Mouse (Mus musculus) layer of hippocampus, adult 11-12 months (tissue): ENCODE measurements around the gene Mpp4.

Experiments
- DNase-seq: peaks from one replicate; pipeline ENCODE4 v3.0.0; 2022; ENCODE audit warnings: low spot score

Gene Mpp4

DNA sequence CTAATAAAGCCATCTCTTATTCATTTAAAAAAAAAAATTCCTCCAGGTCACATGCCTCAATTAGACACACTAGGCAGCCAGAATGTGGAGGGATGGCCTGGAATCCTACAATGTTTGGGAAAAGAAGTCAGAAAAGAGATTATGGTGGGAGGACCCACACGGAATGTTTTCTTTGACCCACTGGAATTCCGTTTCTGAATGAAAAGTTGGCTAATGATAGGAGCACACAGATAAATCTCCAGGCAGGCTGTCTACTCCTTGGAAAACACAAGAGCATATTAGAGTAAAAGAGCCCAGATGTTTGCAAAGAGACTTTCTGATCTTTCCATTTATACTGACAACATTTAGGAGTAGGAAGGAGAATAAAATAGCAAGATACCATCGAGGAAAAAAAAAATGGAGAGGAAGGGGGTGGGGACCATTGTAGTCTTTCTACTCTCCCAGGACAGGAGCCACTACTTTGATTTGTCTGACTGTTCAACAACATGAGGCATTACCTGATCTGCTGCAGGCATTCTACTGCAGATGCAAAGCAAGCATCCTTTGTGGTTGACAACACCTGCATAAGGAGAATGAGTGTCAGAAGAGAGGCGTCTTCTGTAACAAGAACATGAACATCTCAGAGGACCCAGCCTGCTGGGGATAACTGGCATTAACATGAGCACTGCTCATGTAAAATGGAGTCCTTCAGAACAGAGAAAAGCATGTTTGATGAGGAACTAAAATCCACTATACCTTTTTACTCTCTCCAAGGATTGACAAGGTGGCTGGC lies 4.7 kb upstream of the Mpp4 start:
- DNase-seq = no peak

- no peak for DNase-seq
Measured at GRCm38 (mm10) chr1:59166232-59166905, 3.2 kb upstream of the Mpp4 start.

DNA sequence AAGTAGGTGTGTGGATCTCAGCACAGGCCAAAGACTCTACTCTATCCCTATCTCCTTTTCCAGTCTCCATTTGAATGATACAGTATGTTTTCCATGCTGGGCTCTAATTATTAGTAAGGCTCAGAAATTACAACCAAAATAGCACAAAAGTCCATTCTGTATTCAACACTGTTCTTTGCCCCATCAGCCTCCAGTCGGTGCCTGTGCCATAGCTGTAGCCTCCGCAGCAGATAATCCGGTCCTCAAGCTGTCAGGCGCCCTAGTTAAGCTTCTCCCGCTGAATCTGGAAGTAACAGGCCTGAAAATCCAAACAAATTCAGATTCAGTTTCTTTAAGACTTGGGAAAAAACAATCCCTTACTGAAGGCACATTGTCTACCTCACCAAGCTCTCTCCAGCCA lies 729 bp upstream of the Mpp4 start:
- no peak for DNase-seq

DNA sequence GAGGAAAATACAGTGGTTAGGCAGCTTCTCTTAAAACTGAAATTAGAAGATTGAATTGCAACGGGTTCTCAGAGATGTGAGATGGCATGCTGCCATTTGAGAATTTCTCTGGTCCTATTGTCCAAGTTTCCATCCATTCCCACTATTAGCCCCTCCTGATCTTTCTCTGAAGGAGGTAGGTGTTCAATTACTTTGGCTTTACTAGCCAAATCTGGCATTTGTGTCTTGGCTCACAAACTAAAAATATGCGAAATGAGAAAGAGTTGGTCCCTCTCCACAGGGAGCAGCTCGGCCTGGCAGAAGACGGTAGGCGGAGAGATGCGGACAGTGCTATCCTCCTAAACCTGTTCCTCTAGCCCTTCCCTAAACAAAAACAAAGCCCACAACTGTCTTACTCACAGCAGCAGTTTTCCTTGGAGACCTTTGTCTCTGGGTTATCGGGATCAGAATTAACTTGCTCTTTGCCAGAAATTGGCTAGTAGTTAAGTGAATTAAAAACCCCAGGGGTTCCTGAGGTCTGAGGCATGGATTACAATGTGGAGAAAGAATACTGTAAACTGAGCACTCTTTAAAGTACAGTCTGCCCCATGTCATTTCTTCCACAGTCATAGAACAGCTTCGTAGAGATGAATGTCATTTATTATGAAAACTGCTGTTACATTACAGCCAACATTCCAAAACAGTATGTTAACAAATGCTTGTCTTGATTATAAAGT lies 722 bp downstream of the Mpp4 start:
- DNase-seq = no peak

DNA sequence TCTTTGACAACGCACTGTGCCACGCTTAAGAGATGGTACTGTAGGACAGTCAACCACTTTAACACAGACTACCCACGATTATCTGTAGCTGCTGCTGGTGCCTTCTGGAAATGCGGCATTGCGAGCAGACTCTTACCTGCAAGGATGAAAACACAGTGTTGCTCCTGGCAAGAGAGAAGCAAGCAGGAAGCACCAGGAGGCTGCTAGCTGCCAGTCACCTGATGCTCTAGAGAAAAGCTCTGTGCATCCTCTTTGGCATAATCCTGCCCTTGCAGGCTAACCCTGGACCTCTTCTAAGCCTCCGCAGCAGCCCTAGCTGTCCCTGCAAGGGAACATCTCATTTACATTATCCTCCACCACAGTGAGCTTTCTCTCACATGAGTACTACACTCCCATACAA lies 1.8 kb downstream of the Mpp4 start:
- DNase-seq = no peak

- no peak for DNase-seq
Measured at GRCm38 (mm10) chr1:59160871-59161270, 2.3 kb downstream of the Mpp4 start.

- no peak for DNase-seq
Measured at GRCm38 (mm10) chr1:59159136-59159535, 4.1 kb downstream of the Mpp4 start.

GRCm38 (mm10) chr1:59158498-59158897 lies 4.7 kb downstream of the Mpp4 start:
- no peak for DNase-seq

DNA sequence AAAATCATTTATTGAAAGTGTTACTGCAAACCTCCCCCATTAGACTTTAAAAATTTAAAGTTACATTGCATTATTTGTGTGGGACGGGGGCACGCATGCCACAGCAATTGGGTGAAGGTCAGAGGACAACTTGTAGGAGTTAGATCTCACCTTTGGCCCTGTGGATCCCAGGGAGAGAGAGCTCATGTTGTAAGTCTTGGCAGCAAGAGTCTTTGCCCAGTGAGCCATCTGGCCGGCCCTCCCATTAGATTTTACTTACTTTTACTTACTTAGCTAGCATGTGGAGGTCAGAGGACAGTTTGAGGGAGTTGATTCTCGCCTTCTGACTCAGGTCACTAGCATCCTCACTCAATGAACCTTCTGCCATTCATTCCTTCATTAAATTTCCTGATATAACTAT lies 5.3 kb downstream of the Mpp4 start:
- no peak for DNase-seq

DNA sequence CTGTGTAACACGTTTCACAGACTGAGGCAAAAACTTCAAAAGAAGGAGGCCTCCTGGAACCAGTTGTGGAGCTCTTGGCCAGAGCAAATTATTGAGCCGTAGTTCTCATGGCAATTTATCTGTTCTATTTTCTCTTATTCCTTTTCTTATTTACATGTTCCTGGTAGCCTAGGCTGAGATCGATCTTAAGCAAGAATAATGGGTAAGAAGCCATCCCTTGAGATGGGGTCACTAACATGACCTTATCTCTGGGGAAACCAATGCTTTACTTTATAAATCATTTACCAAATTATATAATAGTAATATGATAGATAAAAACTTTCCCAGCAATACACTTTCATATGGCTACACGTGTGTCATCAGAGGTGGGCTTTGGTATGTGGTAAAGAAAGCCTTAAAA lies 10.8 kb downstream of the Mpp4 start:
- no peak for DNase-seq

GRCm38 (mm10) chr1:59150542-59150941 lies 12.6 kb downstream of the Mpp4 start:
- no peak for DNase-seq

DNA sequence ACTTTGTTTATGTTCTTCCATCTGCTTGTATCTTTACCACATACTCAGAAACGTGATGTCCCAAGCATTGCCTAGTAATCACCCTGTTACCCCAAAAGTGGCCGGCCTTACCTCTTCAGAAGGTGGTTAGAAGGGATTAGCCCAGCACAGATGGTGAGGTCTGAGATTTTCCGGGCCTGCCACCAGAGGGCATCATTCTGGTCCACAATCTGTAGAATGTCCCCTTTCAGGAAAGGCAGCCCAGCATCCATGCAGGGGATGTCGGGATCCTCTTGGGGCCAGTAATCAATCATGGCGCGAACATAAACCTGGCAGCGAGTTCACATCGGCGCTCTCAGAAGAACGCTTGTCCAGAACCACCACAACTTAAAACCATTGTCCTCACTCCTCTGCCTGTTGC lies 18.6 kb downstream of the Mpp4 start:
- no peak for DNase-seq

DNA sequence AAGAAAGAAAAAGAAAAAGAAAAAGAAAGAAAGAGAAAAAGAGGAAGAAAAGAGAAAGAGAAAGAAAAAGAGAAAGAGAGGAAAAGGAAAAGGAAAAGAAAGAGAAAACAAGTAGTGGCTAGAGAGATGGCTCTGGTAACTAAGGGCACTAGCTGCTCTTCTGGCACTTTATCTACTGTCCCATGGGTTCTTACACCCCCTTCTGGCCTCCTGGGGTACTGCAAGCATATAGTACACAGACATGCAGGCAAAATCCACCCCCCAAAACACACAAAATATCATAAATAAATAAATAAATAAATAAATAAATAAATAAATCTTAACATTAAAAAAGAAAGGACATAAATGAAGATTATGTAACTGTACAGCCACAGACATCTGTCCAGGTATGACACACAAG lies 20.4 kb downstream of the Mpp4 start:
- DNase-seq = peak; percentile 56

GRCm38 (mm10) chr1:59134419-59134818 lies 28.8 kb downstream of the Mpp4 start:
- no peak for DNase-seq

- no peak for DNase-seq
Measured at GRCm38 (mm10) chr1:59128879-59129278, 34.3 kb downstream of the Mpp4 start.

DNA sequence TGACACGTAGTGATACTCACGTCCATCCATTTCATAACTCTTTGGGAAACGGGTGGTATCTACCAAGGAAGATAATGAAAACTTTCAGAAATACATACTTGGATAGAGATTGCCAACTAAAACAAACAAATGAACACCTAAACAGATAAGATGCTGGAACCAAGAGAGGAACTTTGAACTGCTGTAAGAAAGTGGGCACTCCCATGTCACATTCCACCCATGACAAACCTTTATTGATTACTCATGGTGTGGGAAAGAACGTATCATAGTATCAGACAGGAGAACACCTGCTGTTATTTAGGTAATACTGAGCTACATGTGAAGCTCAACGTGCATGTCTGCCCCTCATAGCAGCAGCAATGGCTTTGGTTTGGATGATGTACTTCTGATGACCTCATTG lies 37.6 kb downstream of the Mpp4 start:
- no peak for DNase-seq

DNA sequence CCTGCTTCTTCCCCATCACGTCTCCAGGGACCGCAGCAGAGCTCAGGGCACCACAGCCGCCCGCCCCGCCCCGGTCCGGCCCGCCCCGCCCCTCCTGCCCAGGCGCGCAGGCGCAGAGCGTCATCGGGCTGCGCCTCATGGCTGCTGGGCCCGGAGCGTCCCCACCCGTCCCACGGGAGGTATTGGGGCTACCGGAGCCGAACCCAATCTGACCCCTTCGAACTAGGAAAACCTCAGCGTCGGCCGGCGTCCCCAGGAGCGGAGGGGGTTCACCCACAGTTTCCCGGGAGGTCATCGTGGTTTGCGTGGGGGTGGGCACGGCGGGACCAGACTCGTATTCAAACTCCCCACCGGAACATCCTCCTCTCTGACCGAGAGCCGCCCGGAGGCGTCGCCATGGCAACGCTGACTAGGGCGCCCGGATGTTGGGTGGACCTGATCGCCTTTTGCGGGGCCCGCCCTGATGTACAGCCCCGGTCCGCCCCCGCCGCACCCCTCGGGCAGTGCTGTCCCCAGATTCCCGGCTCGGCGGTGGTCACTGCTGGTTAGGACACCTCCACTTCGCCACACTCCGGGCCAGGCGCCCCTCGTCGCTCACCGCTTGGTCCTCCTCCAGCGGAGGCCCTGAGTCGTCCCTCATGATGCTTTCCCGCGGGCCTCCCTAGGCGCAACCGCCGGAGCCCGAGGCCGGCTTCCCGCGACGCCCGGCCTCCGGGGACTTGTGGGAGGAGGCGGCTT lies 43.3 kb downstream of the Mpp4 start, which contains the start of gene Tmem237:
Gene Tmem237, minus strand, starts transcription at position 689 of the 738 bp plus-strand sequence.
- DNase-seq = peak; percentile 94

DNA sequence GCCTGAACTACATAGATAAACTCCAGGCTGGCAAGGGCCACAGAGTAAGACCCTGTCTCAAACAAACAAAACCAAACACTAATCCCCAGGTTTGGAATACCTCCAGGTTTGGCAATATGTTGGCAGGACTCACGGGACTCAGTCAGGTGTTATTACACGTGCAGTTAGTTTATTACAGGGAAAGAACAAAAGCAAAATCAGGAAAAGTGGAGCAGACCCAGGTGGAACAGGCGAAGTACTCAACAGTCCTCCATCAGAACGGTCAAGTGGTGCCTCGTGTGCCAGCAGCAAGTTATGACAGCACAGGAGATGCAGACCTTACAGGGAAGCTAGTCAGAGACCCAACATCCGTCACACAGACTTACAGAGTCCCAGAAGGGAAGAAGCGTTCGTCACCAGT lies 52.7 kb downstream of the Mpp4 start:
- DNase-seq = no peak

DNA sequence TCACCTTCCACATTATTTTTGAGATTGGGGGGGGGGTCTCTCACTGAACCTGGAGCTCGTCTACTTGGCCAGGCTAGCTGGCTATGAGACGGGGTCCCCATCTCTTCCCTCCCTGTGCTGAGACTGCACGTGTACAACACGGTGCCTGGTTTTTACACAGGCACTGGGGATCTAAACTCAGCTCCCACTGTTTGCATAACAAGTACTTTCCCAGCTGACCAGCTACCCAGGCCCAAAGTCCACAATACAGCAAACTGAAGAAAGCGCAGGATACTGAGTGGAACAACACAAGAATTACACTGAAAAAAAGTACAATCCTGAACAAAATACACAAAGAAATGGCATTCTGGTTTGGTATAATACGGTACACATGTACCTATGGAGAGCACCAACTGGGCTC lies 61.1 kb downstream of the Mpp4 start:
- no peak for DNase-seq

- DNase-seq = no peak
Measured at GRCm38 (mm10) chr1:59101020-59101419, 62.2 kb downstream of the Mpp4 start.

DNA sequence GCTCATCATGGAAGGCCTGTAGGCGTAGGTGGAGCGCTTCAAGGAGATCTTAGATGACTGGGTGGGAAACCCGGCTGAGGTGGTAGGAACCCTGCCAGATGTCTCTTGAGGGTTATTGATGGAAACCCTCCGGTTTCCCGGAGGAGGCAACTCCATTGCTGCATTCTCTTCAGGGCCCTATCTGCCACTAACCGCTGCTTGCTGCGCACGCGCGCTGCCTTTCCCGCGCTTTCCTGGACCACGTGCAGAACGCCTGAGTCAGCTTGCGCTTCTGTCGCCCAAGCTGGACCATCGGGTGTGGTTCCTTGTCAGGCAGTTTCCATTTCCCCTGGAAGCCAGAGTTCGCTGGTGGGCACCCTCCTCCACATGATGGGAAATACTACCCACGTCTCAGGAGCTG lies 68.5 kb downstream of the Mpp4 start, which contains the start of gene C2cd6:
Gene C2cd6, minus strand, starts transcription at position 196 of the 400 bp plus-strand sequence.
- DNase-seq = no peak
